Mouse (Mus musculus): Measurements from ENCODE around the gene Gm5447.

DNA sequence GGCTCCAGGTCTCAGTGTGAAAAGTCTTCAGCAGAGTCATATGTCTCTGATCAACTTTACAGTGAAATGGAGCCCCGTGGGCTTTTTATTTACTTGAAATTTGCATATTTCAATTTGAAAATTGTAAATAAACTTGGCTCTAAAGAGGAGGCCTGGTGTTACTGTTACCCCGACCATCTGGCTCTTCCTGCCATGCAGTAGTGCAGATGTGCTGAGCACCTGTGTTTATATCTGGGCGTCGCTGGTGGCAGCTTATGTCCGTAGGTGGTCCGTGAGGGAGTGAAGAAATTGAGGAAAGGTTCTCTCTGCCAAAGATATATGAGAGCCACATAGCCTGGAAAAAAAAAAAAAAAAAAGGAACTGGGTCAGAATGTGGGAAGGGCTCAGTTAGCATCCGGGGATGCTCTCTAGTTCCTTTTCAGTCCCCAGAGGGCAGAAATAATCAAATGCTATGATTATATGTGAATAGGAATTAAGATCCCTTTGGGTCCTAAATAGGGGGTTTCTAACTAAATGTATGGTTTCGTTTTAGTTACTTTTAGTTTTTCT lies 2.6 kb downstream of the Gm5447 start:
- no peak for TF ChIP-seq POLR2A (IDR thresholded peaks at IDR 0.05; ENCODE audit: insufficient read depth, low read length)
- TF ChIP-seq EP300 (IDR thresholded peaks at IDR 0.05; ENCODE audit: insufficient read depth, low read depth, low read length) = no peak
- no peak for TF ChIP-seq CTCF (IDR thresholded peaks at IDR 0.05; ENCODE audit: low read depth, low read length)
